Mouse (Mus musculus) gastrocnemius, postnatal 4 days (tissue): Measurements from ENCODE around the gene Add2. TPM values are rescaled to one million over a fixed set of nuclear protein-coding genes. Genes with fewer than 3 reads are reported as not detected.

Experiments
- DNase-seq, 2 experiments: peaks; one replicate each; pipeline ENCODE4 v3.0.0; 2021 to 2022; ENCODE audit warnings: low spot score in 2 of 2, mixed read lengths in 2 of 2
- total RNA-seq, 2 experiments: library from RNA; stranded (reverse); gene quantifications; 2 replicates each; pipeline ENCODE4 v1.2.3; 2021

Gene Add2
- total RNA-seq, 2 experiments from 2014 or later: 0.74 to 1.2 TPM

DNA sequence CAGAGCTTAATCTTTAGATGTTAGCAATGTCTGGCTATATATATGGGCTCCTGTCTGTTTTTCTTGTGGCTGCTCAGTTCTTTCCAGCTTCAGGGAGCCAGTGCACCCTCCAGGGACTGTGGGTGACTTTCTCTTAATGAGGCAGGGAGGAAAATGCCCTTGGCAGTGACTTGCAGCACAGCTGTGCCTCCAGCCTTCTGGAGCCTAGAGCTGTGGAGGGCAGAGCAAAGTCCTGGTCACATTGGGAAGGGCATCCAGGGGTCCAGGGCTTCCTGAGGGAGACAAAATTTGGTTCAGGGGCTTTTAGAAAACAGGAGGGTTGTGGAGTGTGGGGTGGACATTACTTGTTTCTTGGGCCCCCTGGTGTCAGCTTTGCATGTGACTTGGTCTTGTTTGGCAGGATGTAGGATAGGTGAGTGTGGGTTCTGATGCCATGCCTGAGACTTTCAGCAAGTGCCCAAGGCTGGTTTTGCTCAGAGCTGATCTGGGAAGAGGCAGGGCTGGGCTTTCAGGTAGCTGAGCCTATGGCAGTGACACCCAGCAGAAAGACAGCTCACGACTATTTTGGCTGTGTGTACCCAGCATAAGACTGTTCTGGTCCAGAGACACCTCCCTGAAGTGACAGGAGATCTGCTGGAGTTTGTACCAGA is 50.0 kb downstream of the Add2 start:
- no peak for DNase-seq

DNA sequence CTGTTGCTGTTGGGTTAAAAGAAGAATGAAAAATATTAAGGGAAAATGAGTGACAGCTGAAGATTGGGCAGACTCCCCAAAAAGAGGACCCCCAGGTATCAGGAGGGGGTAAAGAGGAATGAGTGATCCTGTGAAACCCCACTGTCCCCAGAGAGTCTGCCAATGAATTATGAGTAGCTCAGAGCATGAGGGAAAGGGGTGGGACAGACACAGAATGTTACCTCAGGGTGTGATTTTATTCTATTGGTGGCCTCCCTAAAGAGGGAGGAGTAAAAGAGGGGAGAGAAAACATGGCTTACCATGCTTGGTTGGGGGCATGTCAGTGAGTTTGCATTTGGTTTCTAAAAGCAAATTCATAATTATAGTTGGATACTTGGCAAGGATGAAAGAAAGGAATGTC is 50.8 kb downstream of the Add2 start:
- DNase-seq: no peak

DNA sequence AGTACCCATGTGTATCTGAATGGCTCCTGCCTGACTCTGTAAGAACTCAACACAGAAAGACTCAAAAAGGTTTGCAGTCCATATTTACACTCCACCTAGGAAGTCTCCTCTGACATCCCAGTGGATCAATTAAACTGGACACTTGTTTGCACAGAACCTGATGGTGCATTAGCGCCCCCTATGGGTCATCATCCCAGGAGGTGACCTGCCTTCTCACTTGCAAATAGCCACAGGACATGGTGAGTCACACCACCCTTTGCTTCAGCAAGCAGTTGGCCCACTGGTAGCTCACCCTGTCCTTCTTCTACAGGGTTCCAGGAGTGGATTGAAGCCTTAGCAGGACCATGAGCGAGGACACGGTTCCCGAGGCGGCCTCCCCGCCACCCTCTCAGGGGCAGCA is 57.0 kb downstream of the Add2 start:
- peak in 1 of 2 experiments; percentile 41 for DNase-seq

DNA sequence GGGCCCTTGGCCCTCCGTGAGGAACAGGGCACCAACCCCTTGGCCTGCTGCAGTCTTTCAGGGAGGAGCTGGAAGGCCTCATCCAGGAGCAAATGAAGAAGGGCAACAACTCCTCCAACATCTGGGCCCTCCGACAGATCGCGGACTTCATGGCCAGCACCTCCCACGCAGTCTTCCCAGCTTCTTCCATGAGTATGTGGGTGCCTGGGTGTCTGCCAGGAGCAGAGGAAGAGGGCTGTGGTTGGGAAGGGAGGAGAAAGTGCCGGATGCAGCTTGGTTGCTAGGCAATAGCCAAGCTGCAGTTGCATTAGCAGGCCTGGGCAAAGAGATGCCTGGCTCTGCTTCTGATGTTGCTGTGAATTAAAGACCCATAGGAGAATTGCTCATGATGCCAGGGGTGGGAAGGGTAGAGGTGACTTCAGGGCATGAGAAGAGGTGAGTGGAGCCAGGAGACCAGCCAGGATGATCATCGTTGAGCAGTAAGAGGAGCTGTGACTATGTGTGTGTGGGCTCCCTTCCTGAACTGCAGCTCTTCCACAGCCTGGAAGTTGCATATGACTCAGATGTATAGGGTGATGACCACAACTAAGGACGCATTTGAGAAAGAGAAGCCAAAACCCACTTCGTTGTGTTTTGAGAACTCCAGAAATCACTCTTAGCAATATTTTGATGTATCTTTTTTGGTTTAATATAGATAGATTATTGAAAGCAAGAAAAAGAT is 58.5 kb downstream of the Add2 start:
- DNase-seq: peak in 1 of 2 experiments; percentile 47

DNA sequence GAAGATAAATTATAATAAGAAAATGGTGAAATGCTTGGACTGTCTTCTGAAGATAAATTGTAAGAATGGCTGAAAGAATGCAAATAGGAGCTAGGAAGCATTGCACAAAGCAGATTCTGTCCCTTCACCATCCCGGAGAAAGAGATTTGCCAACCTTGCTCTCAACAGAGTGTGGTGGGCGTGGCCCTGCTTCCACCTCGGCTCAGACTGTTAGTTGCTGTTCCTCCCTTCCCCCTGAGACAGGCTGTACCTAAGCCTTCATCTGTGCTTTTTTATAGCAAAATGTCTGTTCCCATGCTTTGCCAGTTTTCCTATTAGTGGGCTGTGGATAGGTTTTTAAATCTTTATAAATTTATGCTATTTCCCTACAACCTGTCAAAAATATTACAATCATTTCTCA is 59.3 kb downstream of the Add2 start:
- no peak for DNase-seq

DNA sequence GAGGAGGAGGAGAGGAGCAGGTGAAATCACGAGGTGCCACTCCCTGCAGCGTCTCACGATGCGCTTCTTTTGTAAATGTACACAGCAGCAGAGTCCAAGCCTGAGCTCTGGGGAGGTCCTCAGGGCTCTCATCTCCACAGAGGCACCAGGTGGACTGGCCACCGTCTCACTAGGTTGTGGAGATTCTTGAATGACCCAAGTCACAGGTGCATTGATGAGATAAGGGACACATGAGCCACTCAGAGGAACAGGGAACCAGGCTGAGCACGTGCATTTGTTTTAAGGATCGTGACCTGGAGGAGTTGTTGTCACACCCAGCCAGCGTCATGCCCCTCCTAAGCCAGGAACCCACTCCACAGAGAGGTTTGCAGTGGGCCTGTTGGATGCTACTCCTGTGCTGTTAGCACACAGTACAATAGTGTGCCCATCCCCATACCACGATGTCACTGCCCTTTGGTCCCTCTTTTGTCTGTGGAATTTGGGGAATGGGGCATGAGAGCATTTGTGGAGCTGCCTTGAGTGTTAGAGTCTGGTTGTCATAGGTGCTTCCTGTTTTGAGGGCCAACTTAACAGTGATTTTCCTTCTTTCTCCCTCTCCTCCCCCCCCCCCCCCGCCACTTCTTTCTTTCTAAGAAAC is 65.8 kb downstream of the Add2 start:
- DNase-seq: no peak

DNA sequence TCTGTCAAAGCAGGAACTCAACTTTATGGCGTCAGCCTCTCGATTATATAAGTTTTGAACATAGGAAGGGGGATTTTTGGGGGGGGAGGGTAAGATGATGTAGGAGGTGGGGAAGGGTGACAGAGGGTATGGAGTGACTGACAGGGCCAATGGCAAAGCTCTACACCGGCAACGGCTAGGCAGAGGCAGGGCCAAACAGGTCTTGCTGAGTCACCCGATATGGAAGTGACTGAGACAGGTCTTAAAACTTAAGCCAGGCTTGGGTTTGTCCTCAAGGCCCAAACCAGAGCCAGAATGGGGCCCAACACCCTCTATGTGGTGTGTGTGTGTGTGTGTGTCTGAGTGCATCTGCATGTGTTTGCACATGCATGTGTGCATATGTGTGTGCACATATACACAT is 67.0 kb downstream of the Add2 start:
- no peak for DNase-seq

DNA sequence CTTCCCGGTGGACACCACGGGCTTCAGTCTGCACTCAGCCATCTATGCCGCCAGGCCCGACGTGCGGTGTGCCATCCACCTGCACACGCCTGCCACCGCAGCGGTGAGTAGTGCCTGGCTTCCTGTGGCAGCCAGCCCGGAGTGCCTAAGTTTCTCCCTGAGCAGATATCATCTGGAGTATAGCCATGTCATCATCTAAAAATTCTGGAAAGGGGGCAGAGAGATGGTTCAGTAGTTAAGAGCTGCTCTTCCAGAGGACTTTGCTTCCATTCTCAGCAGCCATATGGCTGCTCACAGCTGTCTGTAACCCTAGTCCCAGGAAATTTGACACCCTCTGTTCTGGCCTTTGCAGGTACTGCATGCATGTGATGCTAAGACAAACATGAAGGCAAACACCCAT is 68.3 kb downstream of the Add2 start:
- DNase-seq: no peak

DNA sequence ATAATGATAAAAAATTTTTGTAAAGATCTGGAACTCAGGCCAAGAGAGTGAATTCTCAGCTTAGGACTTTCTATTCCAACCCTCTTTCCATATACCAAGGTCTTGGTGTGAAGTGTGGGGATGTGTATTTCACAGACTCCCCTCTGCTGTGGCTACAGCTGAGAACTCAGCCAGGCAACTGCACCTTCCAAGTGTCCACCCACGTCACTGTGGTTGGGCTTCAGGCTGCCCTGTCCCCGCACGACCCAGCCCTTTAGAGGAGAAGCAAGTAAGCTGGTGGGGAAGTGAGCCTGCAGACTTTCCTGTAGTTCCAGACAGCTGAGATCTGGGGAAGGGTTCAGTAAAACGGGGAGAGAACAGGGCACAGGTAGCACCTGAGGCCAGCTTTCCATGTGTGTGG is 68.7 kb downstream of the Add2 start:
- peak in 1 of 2 experiments; percentile 32 for DNase-seq

DNA sequence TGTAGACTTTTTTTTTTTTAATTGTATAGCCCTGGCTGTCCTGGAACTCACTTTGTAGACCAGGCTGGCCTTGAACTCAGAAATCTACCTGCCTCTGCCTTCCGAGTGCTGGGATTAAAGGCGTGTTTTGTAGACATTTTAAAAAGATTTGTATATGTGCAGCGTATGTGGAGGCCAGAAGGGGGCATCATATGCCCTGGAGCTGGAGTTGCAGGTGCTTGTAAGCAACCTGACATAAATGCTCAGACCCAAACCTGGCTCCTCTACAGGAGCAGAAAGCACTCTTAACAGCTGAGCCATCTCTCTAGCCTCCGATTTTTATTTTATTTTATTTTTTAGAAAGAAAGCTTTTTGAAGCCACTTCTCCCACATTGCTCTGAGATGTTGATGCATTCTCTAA is 70.5 kb downstream of the Add2 start:
- DNase-seq: no peak

DNA sequence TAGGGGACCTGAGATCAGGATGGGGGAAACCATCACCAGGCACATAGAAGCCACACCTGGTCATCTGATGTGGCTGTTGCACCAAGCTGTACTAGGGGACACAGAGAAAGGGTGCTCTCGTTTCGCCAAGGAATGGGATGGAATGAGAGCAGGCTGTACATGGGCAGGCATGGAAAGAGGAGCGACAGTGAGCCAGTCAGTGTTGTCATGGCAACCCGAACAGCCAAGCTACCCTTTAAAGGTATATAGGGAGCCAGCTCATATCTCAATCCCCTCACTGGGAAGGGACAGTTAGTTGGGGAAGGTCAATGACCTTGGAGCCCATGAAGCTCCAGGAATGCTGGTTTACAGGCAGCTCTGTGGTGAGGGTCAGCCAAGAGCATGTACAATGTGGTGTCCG is 73.0 kb downstream of the Add2 start:
- DNase-seq: no peak

DNA sequence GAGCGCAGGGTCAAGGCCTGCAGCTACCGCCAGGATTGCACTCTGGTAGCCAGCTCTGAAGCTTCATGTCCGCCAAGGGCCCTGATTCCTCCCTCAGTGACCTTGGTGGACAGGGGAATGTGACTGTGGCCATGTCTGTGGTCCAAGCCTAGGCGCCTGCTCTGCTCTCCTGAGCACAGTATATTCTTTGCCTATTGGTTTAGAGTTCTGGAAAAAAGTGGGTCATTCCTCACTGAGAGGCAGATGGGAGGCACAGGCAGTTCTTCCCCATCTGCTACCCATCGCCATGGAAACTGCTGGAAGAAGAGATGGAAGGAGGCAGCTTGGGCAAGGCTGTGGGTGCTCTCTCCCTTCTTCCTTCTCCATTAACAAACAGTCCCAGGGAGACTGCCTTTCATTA is 74.4 kb downstream of the Add2 start:
- DNase-seq: no peak

DNA sequence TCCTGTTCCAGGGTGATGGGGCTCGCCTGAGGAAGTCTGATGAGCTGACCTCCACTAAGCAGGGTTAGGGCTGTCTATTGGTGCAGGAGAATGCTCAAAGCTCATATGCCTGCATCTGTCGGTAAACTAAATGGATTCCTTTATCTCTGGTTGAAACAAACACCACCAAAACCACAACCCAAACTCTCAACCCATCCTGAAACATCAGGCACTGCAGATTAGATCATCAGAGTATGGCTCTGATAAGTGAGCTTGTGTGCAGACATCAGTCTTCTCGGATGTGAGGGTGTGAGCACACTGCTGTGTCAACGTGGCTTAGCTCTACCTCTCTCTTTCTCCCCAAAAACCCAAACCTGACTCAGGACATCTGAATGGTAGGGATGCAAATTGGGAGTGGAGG is 75.1 kb downstream of the Add2 start:
- DNase-seq: no peak

DNA sequence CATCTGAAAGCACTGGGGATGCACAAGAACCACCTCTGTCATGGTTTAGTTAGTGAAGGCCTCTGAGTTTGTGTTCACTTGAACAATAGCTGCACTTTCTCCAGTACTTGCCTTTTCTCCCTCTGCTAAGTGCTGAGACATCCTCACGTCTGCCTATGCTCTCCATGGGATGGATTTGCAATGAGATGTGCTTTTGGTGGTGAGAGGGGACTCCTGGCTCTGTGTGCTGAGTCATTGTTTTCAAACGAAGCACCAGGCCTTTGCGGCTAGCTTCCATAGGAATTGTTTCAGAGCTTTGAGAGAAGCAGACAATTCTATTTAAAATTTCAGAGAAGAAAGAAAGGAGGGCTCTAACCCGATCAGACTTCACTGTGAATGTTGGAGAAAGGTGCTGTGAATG is 76.2 kb downstream of the Add2 start:
- no peak for DNase-seq

DNA sequence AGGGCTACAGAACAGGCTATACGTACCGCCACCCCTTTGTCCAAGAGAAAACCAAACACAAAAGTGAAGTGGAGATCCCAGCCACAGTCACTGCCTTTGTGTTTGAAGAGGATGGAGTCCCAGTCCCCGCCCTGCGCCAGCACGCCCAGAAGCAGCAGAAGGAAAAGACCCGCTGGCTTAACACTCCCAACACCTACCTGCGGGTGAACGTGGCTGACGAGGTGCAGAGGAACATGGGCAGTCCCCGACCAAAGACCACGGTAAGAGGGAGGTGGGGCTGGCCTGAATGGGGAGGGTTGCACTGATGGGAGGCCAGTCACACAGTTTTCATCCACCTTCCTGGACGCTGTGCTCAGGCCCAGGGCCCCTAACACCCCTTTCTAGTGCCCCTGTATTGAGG is 77.6 kb downstream of the Add2 start:
- DNase-seq: no peak

DNA sequence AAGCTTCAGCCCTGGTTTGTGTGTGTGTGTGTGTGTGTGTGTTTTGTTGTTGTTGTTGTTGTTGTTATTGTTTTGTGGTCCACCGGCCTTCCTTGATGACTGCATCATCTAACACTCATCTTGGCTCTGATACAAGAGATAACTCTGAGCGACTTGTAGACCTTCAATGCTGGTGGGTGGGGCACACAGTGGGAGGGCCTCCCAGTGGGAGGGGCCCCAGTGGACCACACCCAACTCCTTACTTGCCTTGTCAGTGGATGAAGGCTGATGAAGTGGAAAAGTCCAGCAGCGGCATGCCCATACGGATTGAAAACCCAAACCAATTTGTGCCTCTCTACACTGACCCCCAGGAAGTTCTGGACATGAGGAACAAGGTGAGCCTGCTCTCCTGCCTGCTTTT is 78.6 kb downstream of the Add2 start:
- no peak for DNase-seq

DNA sequence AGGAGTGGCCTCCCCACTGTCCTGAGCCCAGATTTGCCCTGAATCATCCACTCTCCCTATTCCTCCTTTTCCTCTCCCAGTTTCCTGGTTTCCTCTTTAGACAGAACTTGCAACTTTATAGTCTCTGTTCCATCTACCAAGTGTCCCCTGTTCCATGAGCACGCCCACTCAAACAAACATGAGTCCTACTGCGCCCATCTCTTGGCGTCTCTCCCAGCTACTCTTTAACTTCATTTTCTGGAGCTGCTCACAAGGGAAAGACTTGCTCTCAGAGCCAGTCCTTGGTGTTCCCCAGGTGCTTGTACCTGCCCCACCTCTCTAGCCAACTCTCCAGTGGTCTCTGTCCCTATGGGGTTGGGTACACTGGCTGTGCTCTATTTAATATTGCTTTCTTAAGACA is 87.4 kb downstream of the Add2 start:
- DNase-seq: no peak

DNA sequence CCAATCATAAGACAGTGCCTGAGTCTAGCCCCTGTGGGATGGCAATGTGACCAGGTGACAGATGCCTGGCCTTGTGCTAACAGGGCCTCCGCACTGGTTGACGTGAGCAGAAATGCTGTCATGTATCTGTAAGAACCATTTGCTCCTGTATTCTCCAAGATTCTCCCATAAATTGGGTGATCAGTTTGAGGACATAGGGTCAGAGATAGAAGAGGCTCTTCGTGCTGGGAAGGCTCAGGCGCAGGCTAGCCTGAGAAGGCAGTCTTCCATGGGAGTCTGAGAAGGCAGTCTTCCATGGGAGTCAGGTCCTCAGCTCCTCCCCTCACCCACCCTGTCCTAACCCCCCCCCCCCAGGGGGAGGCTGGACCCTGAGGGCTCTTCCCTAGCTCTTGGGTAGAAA is 94.6 kb downstream of the Add2 start:
- DNase-seq: no peak

DNA sequence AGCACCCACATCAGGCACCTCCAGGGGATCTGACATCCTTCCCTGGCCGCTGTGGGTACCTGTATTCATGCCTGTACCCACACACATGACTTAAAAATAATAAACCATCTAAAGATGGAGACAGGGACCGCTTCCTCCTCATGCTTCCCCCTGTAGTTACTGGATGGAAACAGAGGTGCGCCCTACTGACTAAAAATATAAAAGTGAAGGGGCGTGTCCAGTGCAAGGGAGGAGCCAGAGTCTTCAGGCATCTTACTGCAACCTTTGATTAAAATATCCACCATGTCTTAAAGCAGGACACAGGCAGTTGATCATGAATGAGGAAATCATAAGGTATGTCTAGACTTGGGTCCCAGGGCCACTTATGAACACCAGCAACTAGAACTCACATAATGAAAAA is 97.3 kb downstream of the Add2 start:
- DNase-seq: no peak

DNA sequence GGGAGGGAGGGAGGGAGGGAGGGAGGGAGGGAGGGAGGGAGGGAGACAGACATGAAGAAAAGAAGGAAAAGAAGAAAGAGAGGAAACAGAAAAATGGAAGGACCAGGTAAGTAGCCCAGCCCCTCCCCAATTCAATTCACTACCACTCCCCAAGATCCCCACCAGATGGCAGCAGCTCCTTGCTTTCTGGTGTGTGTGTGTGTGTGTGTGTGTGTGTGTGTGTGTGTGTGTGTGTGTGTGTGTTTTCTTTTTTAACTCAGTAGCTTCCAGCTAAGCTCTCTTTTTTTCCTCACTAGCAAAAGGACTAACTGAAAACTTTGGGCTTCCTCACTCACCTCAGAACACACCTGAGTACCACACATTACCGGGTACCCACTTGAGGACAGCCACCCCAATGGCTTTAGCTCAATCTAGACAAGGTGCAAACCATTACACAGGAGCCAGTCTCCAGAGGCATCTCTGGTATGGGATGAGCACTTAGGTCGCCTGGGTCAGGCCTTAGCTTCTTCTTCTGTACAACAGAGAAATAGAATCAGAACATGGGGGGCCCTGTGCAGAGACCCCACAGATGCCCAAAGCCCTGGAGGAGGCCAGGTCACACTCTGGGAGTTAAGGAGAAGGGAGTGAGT is 98.6 kb downstream of the Add2 start:
- peak; percentile 32 to 36 for DNase-seq

DNA sequence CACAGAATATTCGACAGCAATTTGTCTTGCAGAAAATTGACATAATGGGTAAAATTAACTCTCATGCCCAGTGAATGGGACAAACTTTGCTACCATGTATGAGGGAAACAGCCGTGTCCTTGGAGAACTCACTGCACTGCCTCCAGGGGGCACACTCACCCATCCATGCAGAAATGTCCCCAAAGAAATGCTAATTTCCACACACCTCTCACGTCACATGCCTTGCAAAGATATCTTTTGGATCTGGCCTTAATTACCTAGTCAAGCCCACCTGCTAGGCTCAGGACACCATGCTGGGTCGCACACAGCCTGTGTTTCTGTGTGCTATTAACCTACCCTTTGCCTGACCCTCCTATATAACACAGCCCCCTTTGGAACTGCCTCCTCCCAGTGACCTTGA is 100.0 kb downstream of the Add2 start:
- no peak for DNase-seq

DNA sequence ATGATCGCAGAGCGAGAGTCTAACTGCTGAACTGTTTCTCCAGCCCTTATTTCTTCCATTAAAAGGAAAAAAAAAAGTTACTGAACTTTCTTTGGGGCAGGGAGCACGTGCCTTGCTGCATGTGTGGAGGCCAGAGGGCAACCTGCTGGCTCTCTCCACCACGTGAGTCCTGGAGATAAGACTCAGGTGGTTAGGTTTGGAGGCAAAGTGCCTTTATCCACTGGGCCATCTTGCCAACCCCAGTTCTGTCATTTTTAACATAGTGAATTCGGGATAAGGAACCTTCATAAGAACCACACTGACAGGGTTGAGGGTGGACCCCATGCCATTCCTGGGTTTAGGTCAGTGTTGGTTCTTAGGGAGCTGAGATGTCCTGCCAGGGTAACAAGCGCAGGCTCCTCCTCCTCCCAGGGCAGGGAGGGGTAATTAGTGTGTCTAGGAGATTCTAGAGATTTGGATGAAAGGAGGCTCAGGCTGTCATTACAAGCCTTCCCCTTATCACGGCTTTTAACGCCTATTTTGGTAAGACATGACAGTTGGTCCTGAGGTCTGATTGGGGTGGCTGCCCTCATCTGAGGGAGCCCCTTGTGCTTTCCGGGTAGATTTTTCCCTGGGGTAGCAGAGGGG is 101.5 kb downstream of the Add2 start:
- DNase-seq: no peak
